Mouse (Mus musculus): Measurements from ENCODE around the gene Phospho1.
"Not testable (repeated sequence)": the region's sequence is repeated elsewhere in the genome, so short reads cannot be mapped to it uniquely, and the experiment has no call there.

The Phospho1 gene

GRCm38 (mm10) chr11:95869442-95869841 lies 45.1 kb downstream of the Phospho1 start:
- DNase-seq = no peak

GRCm38 (mm10) chr11:95869918-95870470 lies 45.7 kb downstream of the Phospho1 start:
- no peak for DNase-seq

- DNase-seq = no peak
These were observed 51.5 kb downstream of the Phospho1 start for GRCm38 (mm10) chr11:95875804-95876203.

GRCm38 (mm10) chr11:95876296-95876695 lies 52.0 kb downstream of the Phospho1 start:
- peak; percentile 76 for DNase-seq

- DNase-seq = not testable (repeated sequence)
These were observed 55.6 kb downstream of the Phospho1 start for GRCm38 (mm10) chr11:95879861-95880260.
